Mouse (Mus musculus) c-Kit-positive CD71-negative TER-119-negative erythroid progenitor cells, embryonic 14.5 days (primary cell): Measurements from ENCODE around the gene Vav3.

ENCODE experiments used
- DNase-seq: peaks from one replicate; pipeline ENCODE4 v3.0.0-alpha.2; 2013; ENCODE audit warnings: low read depth

Gene Vav3

GRCm38 (mm10) chr3:109690566-109690965, 350.1 kb downstream of the Vav3 start:
- DNase-seq: no peak

- no peak for DNase-seq
These were observed 352.2 kb downstream of the Vav3 start for GRCm38 (mm10) chr3:109692613-109693012.

GRCm38 (mm10) chr3:109701301-109701700, 360.8 kb downstream of the Vav3 start:
- DNase-seq: no peak

GRCm38 (mm10) chr3:109707786-109708460, 367.5 kb downstream of the Vav3 start:
- no peak for DNase-seq

- no peak for DNase-seq
These were observed 371.3 kb downstream of the Vav3 start for GRCm38 (mm10) chr3:109711751-109712150.

- DNase-seq: no peak
These were observed 374.0 kb downstream of the Vav3 start for GRCm38 (mm10) chr3:109714476-109714875.

- DNase-seq: no peak
These were observed 381.3 kb downstream of the Vav3 start for GRCm38 (mm10) chr3:109721753-109722152.

GRCm38 (mm10) chr3:109726776-109727175, 386.3 kb downstream of the Vav3 start:
- DNase-seq: no peak

GRCm38 (mm10) chr3:109731592-109732230, 391.3 kb downstream of the Vav3 start:
- no peak for DNase-seq

GRCm38 (mm10) chr3:109732327-109733182, 392.1 kb downstream of the Vav3 start:
- no peak for DNase-seq
